Mouse (Mus musculus) E14TG2a.4 (cell line): ENCODE measurements at regions not wholly inside any gene's neighbourhood (a gene's known extent, or its start where the extent isn't known, plus 50 kb on each side); places are given as distances from the start of the nearest gene placed in this dataset.

ENCODE experiments used
- CTCF ChIP-seq: conservative IDR thresholded peaks from 2 replicates; pipeline ENCODE4 v1.5.1; 2014; ENCODE audit warnings: low read length
- NANOG ChIP-seq: IDR thresholded peaks from 2 replicates; pipeline ENCODE4 v1.6.1; 2014; ENCODE audit warnings: borderline replicate concordance, low read length, mixed read lengths

- no peak for TF ChIP-seq CTCF
- no peak for TF ChIP-seq NANOG
These were observed 90.4 kb upstream of the Ufl1 start for GRCm38 (mm10) chr4:25372041-25372440.
